Mouse (Mus musculus) spleen, adult 2 months (tissue): ENCODE data around the gene Krtap3-3.

ENCODE experiments used
- CTCF ChIP-seq: fragments of 200-500 bp; IDR thresholded peaks from 2 replicates; pipeline ENCODE4 v1.5.1; 2011; ENCODE audit warnings: mild to moderate bottlenecking, inconsistent platforms; ENCODE audit not compliant: insufficient read depth, insufficient read length, insufficient replicate concordance; ENCODE audit errors: extremely low read depth
- POLR2A ChIP-seq: fragments of 200-500 bp; IDR thresholded peaks from 2 replicates; pipeline ENCODE4 v1.6.1; 2011; ENCODE audit warnings: low read depth, low read length, inconsistent platforms

GRCm38 (mm10) chr11:99556753-99557152 lies 6.1 kb upstream of the Krtap3-3 start, which contains the start of gene Krtap3-2:
- TF ChIP-seq POLR2A: no peak
- TF ChIP-seq CTCF: no peak
